Mouse (Mus musculus): ENCODE data around the gene Rsph1.

DNA sequence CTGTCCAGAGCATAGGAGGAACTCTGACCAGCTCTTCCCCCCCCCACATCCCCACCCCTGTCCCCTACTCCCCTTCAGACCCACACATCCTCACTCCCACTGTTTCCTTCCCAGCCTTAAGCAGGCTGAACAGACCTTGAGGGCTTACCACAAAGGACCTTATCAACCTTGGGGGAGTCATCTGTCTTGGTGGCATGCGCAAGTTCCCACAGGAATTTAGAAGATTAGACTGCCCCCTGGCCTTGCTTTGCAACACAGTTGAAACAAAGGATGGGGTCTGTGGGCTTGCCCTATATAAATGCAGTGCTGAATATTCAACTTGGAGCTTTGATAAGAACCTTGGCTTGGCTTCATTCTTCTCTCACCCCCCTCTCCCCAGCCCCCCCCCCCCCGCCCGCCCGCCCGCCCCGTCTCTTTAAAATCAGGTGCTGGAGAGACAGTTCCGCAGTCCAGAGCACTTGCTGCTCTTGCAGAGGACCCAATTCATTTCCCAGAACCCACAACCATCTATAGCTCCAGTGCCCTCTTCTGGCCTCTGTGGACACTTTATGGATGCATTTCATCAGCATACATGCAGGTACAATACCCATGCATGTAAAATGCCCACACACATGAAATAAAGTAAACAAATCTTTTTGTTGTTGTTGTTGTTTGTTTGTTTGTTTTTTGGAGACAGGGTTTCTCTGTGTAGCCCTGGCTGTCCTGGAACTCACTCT, 5.9 kb downstream of the Rsph1 start:
- TF ChIP-seq POLR2A (IDR thresholded peaks at IDR 0.05; ENCODE audit: borderline replicate concordance, control insufficient read depth, low read depth, low read length), result no peak
- TF ChIP-seq CTCF (IDR thresholded peaks at IDR 0.05; ENCODE audit: control insufficient read depth, insufficient read depth, low read length), result no peak
